Mouse (Mus musculus) liver, adult 2 months (tissue): Measurements from ENCODE around the gene Elmo3.

ENCODE experiments used
- CTCF ChIP-seq: fragments of 200-500 bp; IDR thresholded peaks from 2 replicates; pipeline ENCODE4 v1.5.1; 2011; ENCODE audit warnings: low read depth, low read length, control low read depth
- POLR2A ChIP-seq: fragments of 200-500 bp; IDR thresholded peaks from 2 replicates; pipeline ENCODE4 v1.6.1; 2011; ENCODE audit warnings: low read length, control low read depth; ENCODE audit not compliant: insufficient read depth; ENCODE audit errors: extremely low read depth

DNA sequence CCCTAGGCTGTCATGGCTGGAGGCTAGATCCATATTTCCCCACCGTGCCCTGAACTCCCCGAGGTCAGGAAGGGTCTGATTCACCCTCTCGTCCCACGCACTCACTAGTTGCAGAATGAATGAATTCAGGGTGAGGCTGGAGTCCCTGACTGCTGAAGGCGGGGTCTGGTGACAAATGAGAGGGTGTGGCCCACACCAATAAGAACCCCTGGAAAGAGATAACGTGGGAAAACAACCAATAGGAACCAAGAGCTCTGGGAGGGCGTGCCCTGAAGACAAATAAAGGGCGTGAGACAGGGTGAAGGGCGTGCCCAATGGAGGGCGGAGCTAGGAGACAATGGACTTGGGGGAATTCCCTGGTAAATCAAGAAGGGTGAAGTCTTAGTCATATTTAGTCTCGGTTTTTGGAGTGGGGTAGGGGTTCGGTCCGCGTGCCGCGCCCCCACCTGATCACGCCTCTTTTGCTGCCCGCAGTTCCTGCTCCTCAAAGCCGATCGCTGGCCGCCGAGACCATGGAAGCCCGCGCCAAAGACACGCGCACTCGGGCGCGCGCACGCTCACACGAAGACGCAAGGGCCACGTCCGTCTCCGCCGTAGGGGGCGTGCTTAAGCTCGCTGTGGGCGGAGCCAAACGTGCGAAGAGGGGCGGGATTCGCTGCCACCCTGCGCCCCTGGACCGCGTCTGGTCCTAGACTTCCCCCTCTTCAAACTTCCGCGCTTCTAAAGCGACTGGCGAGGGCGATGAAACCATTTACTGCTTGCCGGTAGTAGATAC, 16.3 kb upstream of the Elmo3 start:
- TF ChIP-seq CTCF (no peak), POLR2A (no peak)
